Mouse (Mus musculus) neural tube, embryonic 15.5 days (tissue): ENCODE data around the gene Rps27. TPM values are rescaled to one million over a fixed set of nuclear protein-coding genes. Genes with fewer than 3 reads are reported as not detected.

ENCODE experiments used
- ATAC-seq: fragments of 200-750 bp; cut with Nextera tagmentation; 2 replicates; pipeline ENCODE4 v1.8.0; 2017; ENCODE audit warnings: mild to moderate bottlenecking, moderate TSS enrichment, moderate library complexity; ENCODE audit not compliant: low FRiP score
- H3K27ac ChIP-seq: fragments of 300-500 bp; sonication (generic); replicated peaks from 2 replicates; pipeline ENCODE4 v1.5.1; 2015; ENCODE audit warnings: mild to moderate bottlenecking, inconsistent platforms
- H3K27me3 ChIP-seq: fragments of 300-500 bp; sonication (generic); replicated peaks from 2 replicates; pipeline ENCODE4 v1.6.1; 2015; ENCODE audit warnings: inconsistent platforms
- H3K36me3 ChIP-seq: fragments of 300-500 bp; sonication (generic); 2 replicates; pipeline ENCODE4 v1.6.1; 2015; ENCODE audit warnings: inconsistent platforms
- H3K4me1 ChIP-seq: fragments of 300-500 bp; sonication (generic); 2 replicates; pipeline ENCODE4 v1.6.1; 2015; ENCODE audit warnings: inconsistent platforms
- H3K4me2 ChIP-seq: fragments of 300-500 bp; sonication (generic); 2 replicates; pipeline ENCODE4 v1.6.1; 2015; ENCODE audit warnings: inconsistent platforms, mild to moderate bottlenecking, moderate library complexity
- H3K4me3 ChIP-seq: fragments of 300-500 bp; sonication (generic); replicated peaks from 2 replicates; pipeline ENCODE4 v1.5.1; 2015; ENCODE audit warnings: mild to moderate bottlenecking, inconsistent platforms
- H3K9ac ChIP-seq: fragments of 300-500 bp; sonication (generic); replicated peaks from 2 replicates; pipeline ENCODE4 v1.6.1; 2015; ENCODE audit warnings: mild to moderate bottlenecking, inconsistent platforms
- H3K9me3 ChIP-seq: fragments of 300-500 bp; sonication (generic); replicated peaks from 2 replicates; pipeline ENCODE4 v1.6.1; 2016; ENCODE audit warnings: inconsistent platforms
- WGBS: fragments of 180-500 bp; shearing (Covaris S2); methylation state at CpG from one replicate; pipeline ENCODE4 v1.1.7; 2015; ENCODE audit warnings: mixed read lengths; 5-methylcytosine and 5-hydroxymethylcytosine counted together
- polyA plus RNA-seq: library from polyadenylated mRNA; unstranded; fragments of >200 nt; fragmentation: Nextera tagmentation; extraction: Ambion mirVana; gene quantifications from 2 replicates; pipeline ENCODE4 v1.2.1, GENCODE M21; 2015

The Rps27 gene
- polyA plus RNA-seq, 1 experiment from 2014 or later = 856 TPM

- Histone ChIP-seq H3K4me2 (no peak overlapping the region), H3K4me1 (peaks cover 10% of the 10 kb centered on the region), H3K36me3 (peaks cover 5% of the 10 kb centered on the region; the same call in 1 of the 2 replicates), H3K9ac (no peak overlapping the region), H3K9me3 (no peaks in the 10 kb centered on the region), H3K4me3 (no peak overlapping the region), H3K27me3 (no peaks in the 10 kb centered on the region), H3K27ac (no peak overlapping the region)
- no peak for ATAC-seq
- WGBS = 76% methylated on average over 10 of the region's 10 CpGs
These were observed 10.9 kb upstream of the Rps27 start for GRCm38 (mm10) chr3:90224331-90224730.

GRCm38 (mm10) chr3:90222941-90223340, 9.5 kb upstream of the Rps27 start:
- Histone ChIP-seq H3K4me1 (peaks cover 10% of the 10 kb centered on the region), H3K4me2 (no peak overlapping the region), H3K9ac (no peak overlapping the region), H3K9me3 (no peaks in the 10 kb centered on the region), H3K27ac (no peak overlapping the region), H3K27me3 (no peaks in the 10 kb centered on the region), H3K36me3 (peaks cover 5% of the 10 kb centered on the region; the same call in 1 of the 2 replicates), H3K4me3 (no peak overlapping the region)
- WGBS = 83% methylated on average over 3 of the region's 3 CpGs
- no peak for ATAC-seq

- no peak overlapping the region for H3K27ac ChIP-seq
- WGBS = 90% methylated on average over 4 of the region's 4 CpGs
- peaks cover 5% of the 10 kb centered on the region; the same call in 1 of the 2 replicates for H3K36me3 ChIP-seq
- no peaks in the 10 kb centered on the region for H3K27me3 ChIP-seq
- no peak overlapping the region for H3K9ac ChIP-seq
- H3K4me2 ChIP-seq = no peak overlapping the region
- no peaks in the 10 kb centered on the region for H3K9me3 ChIP-seq
- ATAC-seq = no peak
- peaks cover 10% of the 10 kb centered on the region for H3K4me1 ChIP-seq
- no peak overlapping the region for H3K4me3 ChIP-seq
These were observed 9.0 kb upstream of the Rps27 start for GRCm38 (mm10) chr3:90222455-90222854.

- 31% methylated on average over 5 of the region's 5 CpGs for WGBS
- Histone ChIP-seq H3K4me2 (peak overlapping the region; percentile 75), H3K9me3 (no peaks in the 10 kb centered on the region), H3K4me1 (peaks cover 10% of the 10 kb centered on the region), H3K9ac (peak overlapping the region; percentile 20), H3K27ac (no peak overlapping the region; the same call in 1 of the 2 replicates), H3K36me3 (peaks cover 5% of the 10 kb centered on the region; the same call in 1 of the 2 replicates), H3K27me3 (no peaks in the 10 kb centered on the region), H3K4me3 (peak overlapping the region; percentile 38)
- no peak for ATAC-seq
These were observed 7.7 kb upstream of the Rps27 start for GRCm38 (mm10) chr3:90221123-90221522.

GRCm38 (mm10) chr3:90220531-90220951, 7.1 kb upstream of the Rps27 start:
- H3K9me3 ChIP-seq = no peaks in the 10 kb centered on the region
- ATAC-seq = peak; percentile 68; the same call in 1 of the 2 replicates

GRCm38 (mm10) chr3:90220088-90220487, 6.6 kb upstream of the Rps27 start:
- Histone ChIP-seq H3K27ac (peak overlapping the region; percentile 72), H3K4me1 (peaks cover 10% of the 10 kb centered on the region), H3K4me3 (peak overlapping the region; percentile 38), H3K4me2 (peak overlapping the region; percentile 75), H3K9me3 (no peaks in the 10 kb centered on the region), H3K9ac (peak overlapping the region; percentile 53), H3K27me3 (no peaks in the 10 kb centered on the region), H3K36me3 (peaks cover 5% of the 10 kb centered on the region; the same call in 1 of the 2 replicates)
- ATAC-seq = peak; percentile 33; the same call in 1 of the 2 replicates
- WGBS = 12% methylated on average over 6 of the region's 6 CpGs

More at GRCm38 (mm10) chr3:90220531-90220951, 7.1 kb upstream of the Rps27 start:
- no peaks in the 10 kb centered on the region for H3K27me3 ChIP-seq
- peak overlapping the region; percentile 38 for H3K4me3 ChIP-seq
- H3K27ac ChIP-seq = peak overlapping the region; percentile 72
- WGBS = 2% methylated on average over 20 of the region's 20 CpGs
- H3K9ac ChIP-seq = peak overlapping the region; percentile 53
- peaks cover 10% of the 10 kb centered on the region for H3K4me1 ChIP-seq
- peaks cover 5% of the 10 kb centered on the region; the same call in 1 of the 2 replicates for H3K36me3 ChIP-seq
- H3K4me2 ChIP-seq = peak overlapping the region; percentile 75

- no peak for ATAC-seq
These were observed 2.5 kb upstream of the Rps27 start for GRCm38 (mm10) chr3:90215825-90216380.

GRCm38 (mm10) chr3:90213956-90214684, 669 bp upstream of the Rps27 start:
- Histone ChIP-seq H3K4me1 (peaks cover 31% of the 10 kb centered on the region), H3K36me3 (peaks cover 27% of the 10 kb centered on the region), H3K27me3 (no peaks in the 10 kb centered on the region), H3K4me3 (peak overlapping the region; percentile 88), H3K9ac (peak overlapping the region; percentile 95), H3K4me2 (peak overlapping the region; percentile 87), H3K27ac (peak overlapping the region; percentile 93), H3K9me3 (no peaks in the 10 kb centered on the region)
- ATAC-seq = peak; percentile 77
- WGBS = 12% methylated on average over 12 of the region's 12 CpGs

More at GRCm38 (mm10) chr3:90215825-90216380, 2.5 kb upstream of the Rps27 start:
- WGBS = 47% methylated on average over 1 of the region's 1 CpGs
- Histone ChIP-seq H3K4me3 (no peak overlapping the region), H3K9ac (no peak overlapping the region), H3K4me2 (no peak overlapping the region), H3K9me3 (no peaks in the 10 kb centered on the region), H3K27me3 (no peaks in the 10 kb centered on the region), H3K4me1 (peaks cover 38% of the 10 kb centered on the region), H3K36me3 (peaks cover 10% of the 10 kb centered on the region), H3K27ac (no peak overlapping the region)

- 20% methylated on average over 5 of the region's 5 CpGs for WGBS
- no peaks in the 10 kb centered on the region for H3K9me3 ChIP-seq
- ATAC-seq = no peak
- peak overlapping the region; percentile 88 for H3K4me3 ChIP-seq
- H3K9ac ChIP-seq = peak overlapping the region; percentile 95
- peaks cover 35% of the 10 kb centered on the region for H3K4me1 ChIP-seq
- H3K4me2 ChIP-seq = peak overlapping the region; percentile 87
- H3K27me3 ChIP-seq = no peaks in the 10 kb centered on the region
- H3K27ac ChIP-seq = no peak overlapping the region
- H3K36me3 ChIP-seq = peaks cover 40% of the 10 kb centered on the region
These were observed 728 bp downstream of the Rps27 start for GRCm38 (mm10) chr3:90212723-90213122.

- H3K4me1 ChIP-seq = peaks cover 35% of the 10 kb centered on the region
- peak overlapping the region; percentile 87 for H3K4me2 ChIP-seq
- H3K27me3 ChIP-seq = no peaks in the 10 kb centered on the region
- 79% methylated on average over 13 of the region's 13 CpGs for WGBS
- H3K4me3 ChIP-seq = peak overlapping the region; percentile 88; the same call in 1 of the 2 replicates
- H3K9ac ChIP-seq = no peak overlapping the region
- no peak for ATAC-seq
- no peaks in the 10 kb centered on the region for H3K9me3 ChIP-seq
- H3K36me3 ChIP-seq = peaks cover 43% of the 10 kb centered on the region
- H3K27ac ChIP-seq = no peak overlapping the region
These were observed 1.7 kb downstream of the Rps27 start for GRCm38 (mm10) chr3:90211475-90212398.

- 94% methylated on average over 5 of the region's 5 CpGs for WGBS
- Histone ChIP-seq H3K9me3 (no peaks in the 10 kb centered on the region), H3K27ac (no peak overlapping the region), H3K27me3 (no peaks in the 10 kb centered on the region), H3K4me3 (no peak overlapping the region), H3K36me3 (peaks cover 43% of the 10 kb centered on the region), H3K4me2 (no peak overlapping the region), H3K4me1 (peaks cover 35% of the 10 kb centered on the region), H3K9ac (no peak overlapping the region)
- ATAC-seq = no peak
These were observed 3.4 kb downstream of the Rps27 start for GRCm38 (mm10) chr3:90209908-90210566.
